Mouse (Mus musculus) limb, embryonic 15.5 days (tissue): ENCODE measurements around the gene 4930558K02Rik. TPM values are rescaled to one million over a fixed set of nuclear protein-coding genes. Genes with fewer than 3 reads are reported as not detected.

Experiments
- ATAC-seq: fragments of 200-750 bp; cut with Nextera tagmentation; 2 replicates; pipeline ENCODE4 v1.8.0; 2017; ENCODE audit warnings: low read depth, moderate TSS enrichment; ENCODE audit not compliant: insufficient number of reproducible peaks, low FRiP score, low TSS enrichment
- H3K27ac ChIP-seq: fragments of 300-500 bp; sonication (generic); 2 replicates; pipeline ENCODE4 v1.5.1; 2015; ENCODE audit warnings: moderate library complexity, mild to moderate bottlenecking, inconsistent platforms
- H3K27me3 ChIP-seq: fragments of 300-500 bp; sonication (generic); 2 replicates; pipeline ENCODE4 v1.6.1; 2015; ENCODE audit warnings: inconsistent platforms
- H3K36me3 ChIP-seq: fragments of 300-500 bp; sonication (generic); 2 replicates; pipeline ENCODE4 v1.6.1; 2015; ENCODE audit warnings: inconsistent platforms
- H3K4me1 ChIP-seq: fragments of 300-500 bp; sonication (generic); 2 replicates; pipeline ENCODE4 v1.6.1; 2015; ENCODE audit warnings: inconsistent platforms
- H3K4me2 ChIP-seq: fragments of 300-500 bp; sonication (generic); 2 replicates; pipeline ENCODE4 v1.6.1; 2015; ENCODE audit warnings: mild to moderate bottlenecking, inconsistent platforms
- H3K4me3 ChIP-seq: fragments of 300-500 bp; sonication (generic); 2 replicates; pipeline ENCODE4 v1.5.1; 2015; ENCODE audit warnings: mild to moderate bottlenecking, inconsistent platforms
- H3K9ac ChIP-seq: fragments of 300-500 bp; sonication (generic); 2 replicates; pipeline ENCODE4 v1.6.1; 2015; ENCODE audit warnings: inconsistent platforms
- H3K9me3 ChIP-seq: fragments of 300-500 bp; sonication (generic); 2 replicates; pipeline ENCODE4 v1.6.1; 2016; ENCODE audit warnings: inconsistent platforms
- WGBS: fragments of 180-500 bp; shearing (Covaris S2); methylation state at CpG from one replicate; pipeline ENCODE4 v1.1.7; 2015; 5-methylcytosine and 5-hydroxymethylcytosine counted together
- polyA plus RNA-seq: library from polyadenylated mRNA; unstranded; fragments of >200 nt; fragmentation: Nextera tagmentation; extraction: Ambion mirVana; gene quantifications from 2 replicates; pipeline ENCODE4 v1.2.1, GENCODE M21; 2015

The 4930558K02Rik gene
- polyA plus RNA-seq, 1 experiment from 2014 or later = not detected

GRCm38 (mm10) chr1:161990684-161991578 is 11.5 kb upstream of the 4930558K02Rik start:
- Histone ChIP-seq H3K36me3 (no peaks in the 10 kb centered on the region), H3K4me2 (no peak overlapping the region), H3K4me1 (peaks cover 8% of the 10 kb centered on the region; the same call in 1 of the 2 replicates), H3K4me3 (no peak overlapping the region), H3K9me3 (no peaks in the 10 kb centered on the region), H3K9ac (no peak overlapping the region), H3K27me3 (no peaks in the 10 kb centered on the region), H3K27ac (no peak overlapping the region; the same call in 1 of the 2 replicates)
- WGBS = 26% methylated on average over 10 of the region's 10 CpGs
- no peak for ATAC-seq

DNA sequence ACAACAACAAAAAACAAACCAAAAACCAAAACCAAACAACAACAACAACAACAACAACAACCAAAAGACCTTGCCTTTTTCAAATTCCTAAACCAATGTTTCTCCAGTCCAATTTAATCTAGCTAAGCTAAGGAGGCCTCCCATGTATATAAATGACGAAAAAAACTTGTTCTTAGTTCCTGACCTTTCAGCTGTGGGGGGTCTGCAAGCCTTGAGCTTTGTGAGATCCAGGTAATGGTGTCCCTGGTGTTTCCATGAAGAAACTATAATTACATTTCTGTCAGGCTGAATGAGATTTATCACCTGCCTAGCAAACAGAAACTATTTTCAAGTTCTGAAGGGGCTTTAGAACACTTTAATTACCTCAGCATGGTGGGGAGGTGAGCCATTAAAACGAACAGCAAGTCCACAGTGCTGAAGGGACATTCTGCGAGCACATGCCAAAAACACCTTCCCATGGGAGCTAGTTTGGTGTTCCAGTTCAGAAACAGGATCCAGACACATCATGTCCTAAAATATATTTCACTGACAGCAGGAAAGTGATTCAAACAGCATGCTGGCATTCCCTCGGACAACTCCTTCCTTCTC is 4.6 kb upstream of the 4930558K02Rik start:
- peaks cover 33% of the 10 kb centered on the region for H3K4me1 ChIP-seq
- 8% methylated on average over 4 of the region's 4 CpGs for WGBS
- H3K27me3 ChIP-seq = no peaks in the 10 kb centered on the region
- H3K4me2 ChIP-seq = no peak overlapping the region
- no peaks in the 10 kb centered on the region for H3K36me3 ChIP-seq
- H3K9me3 ChIP-seq = no peaks in the 10 kb centered on the region
- H3K4me3 ChIP-seq = no peak overlapping the region
- H3K9ac ChIP-seq = no peak overlapping the region
- no peak for ATAC-seq
- H3K27ac ChIP-seq = peak overlapping the region; percentile 78

- H3K27ac ChIP-seq = peak overlapping the region; percentile 78
- H3K4me2 ChIP-seq = no peak overlapping the region
- H3K9ac ChIP-seq = no peak overlapping the region
- no peaks in the 10 kb centered on the region for H3K36me3 ChIP-seq
- WGBS = 36% methylated on average over 6 of the region's 6 CpGs
- H3K9me3 ChIP-seq = no peaks in the 10 kb centered on the region
- H3K4me1 ChIP-seq = peaks cover 34% of the 10 kb centered on the region
- no peak overlapping the region for H3K4me3 ChIP-seq
- no peaks in the 10 kb centered on the region for H3K27me3 ChIP-seq
- no peak for ATAC-seq
Measured at GRCm38 (mm10) chr1:161983451-161983850, 4.0 kb upstream of the 4930558K02Rik start.

GRCm38 (mm10) chr1:161980626-161981298 is 1.3 kb upstream of the 4930558K02Rik start:
- Histone ChIP-seq H3K4me2 (no peak overlapping the region), H3K4me3 (no peak overlapping the region), H3K27me3 (no peaks in the 10 kb centered on the region), H3K9ac (no peak overlapping the region), H3K9me3 (no peaks in the 10 kb centered on the region), H3K4me1 (peaks cover 60% of the 10 kb centered on the region), H3K27ac (peak overlapping the region; percentile 78), H3K36me3 (no peaks in the 10 kb centered on the region)
- 0 out of 2 replicates have a peak, but pooled peaks have one; percentile 41 for ATAC-seq
- 36% methylated on average over 9 of the region's 9 CpGs for WGBS

DNA sequence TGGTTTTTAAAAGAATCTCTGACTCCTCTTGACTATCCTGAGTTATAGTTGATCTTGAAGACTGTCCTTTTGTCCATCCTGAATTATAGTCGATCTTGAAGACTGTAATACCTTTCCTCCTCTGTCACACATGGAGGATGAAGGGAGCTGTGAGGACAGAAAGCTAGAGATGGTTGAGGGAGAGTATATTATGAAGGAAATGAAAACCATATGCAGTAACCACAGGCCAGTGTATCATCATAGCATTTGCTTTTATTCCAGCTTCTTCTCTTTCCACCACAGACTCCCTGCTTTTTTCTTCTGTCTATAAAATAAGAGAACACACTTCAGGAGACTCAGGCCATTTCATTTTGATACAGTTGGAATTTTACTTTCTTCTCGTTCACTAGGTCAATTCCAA is 610 bp upstream of the 4930558K02Rik start:
- Histone ChIP-seq H3K4me2 (no peak overlapping the region), H3K4me3 (no peak overlapping the region), H3K27ac (peak overlapping the region; percentile 78), H3K4me1 (peaks cover 60% of the 10 kb centered on the region), H3K36me3 (no peaks in the 10 kb centered on the region), H3K27me3 (no peaks in the 10 kb centered on the region), H3K9ac (no peak overlapping the region), H3K9me3 (no peaks in the 10 kb centered on the region)
- no peak for ATAC-seq
- WGBS = 63% methylated on average over 2 of the region's 2 CpGs

- WGBS = 65% methylated on average over 5 of the region's 5 CpGs
- H3K36me3 ChIP-seq = no peaks in the 10 kb centered on the region
- ATAC-seq = no peak
- H3K27me3 ChIP-seq = no peaks in the 10 kb centered on the region
- no peaks in the 10 kb centered on the region for H3K9me3 ChIP-seq
- no peak overlapping the region for H3K9ac ChIP-seq
- H3K4me2 ChIP-seq = no peak overlapping the region
- H3K4me1 ChIP-seq = peaks cover 50% of the 10 kb centered on the region
- H3K27ac ChIP-seq = peak overlapping the region; percentile 73
- H3K4me3 ChIP-seq = no peak overlapping the region
Measured at GRCm38 (mm10) chr1:161978173-161978700, 1.2 kb downstream of the 4930558K02Rik start.

DNA sequence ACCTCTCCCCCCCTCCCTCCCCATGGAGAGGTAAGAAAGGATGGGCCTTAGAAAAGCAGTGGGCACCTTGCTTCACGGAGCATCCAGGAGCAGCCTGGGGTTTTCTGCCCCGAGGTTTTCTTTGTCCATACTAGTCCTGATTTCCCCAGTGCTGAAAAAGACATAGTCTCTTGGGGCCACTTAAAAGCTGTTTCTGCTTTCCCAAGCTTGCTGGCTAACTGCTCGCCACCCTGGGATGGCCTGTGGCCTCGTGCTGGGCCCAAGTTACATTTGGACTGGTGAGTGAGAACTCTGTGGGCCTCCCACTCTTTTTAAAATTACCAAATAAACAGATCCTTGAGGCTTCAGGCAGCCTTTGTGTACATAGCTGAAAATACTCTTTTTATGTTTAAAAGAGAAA is 2.1 kb downstream of the 4930558K02Rik start:
- peak overlapping the region; percentile 73 for H3K27ac ChIP-seq
- no peak overlapping the region for H3K4me2 ChIP-seq
- H3K9ac ChIP-seq = no peak overlapping the region

DNA sequence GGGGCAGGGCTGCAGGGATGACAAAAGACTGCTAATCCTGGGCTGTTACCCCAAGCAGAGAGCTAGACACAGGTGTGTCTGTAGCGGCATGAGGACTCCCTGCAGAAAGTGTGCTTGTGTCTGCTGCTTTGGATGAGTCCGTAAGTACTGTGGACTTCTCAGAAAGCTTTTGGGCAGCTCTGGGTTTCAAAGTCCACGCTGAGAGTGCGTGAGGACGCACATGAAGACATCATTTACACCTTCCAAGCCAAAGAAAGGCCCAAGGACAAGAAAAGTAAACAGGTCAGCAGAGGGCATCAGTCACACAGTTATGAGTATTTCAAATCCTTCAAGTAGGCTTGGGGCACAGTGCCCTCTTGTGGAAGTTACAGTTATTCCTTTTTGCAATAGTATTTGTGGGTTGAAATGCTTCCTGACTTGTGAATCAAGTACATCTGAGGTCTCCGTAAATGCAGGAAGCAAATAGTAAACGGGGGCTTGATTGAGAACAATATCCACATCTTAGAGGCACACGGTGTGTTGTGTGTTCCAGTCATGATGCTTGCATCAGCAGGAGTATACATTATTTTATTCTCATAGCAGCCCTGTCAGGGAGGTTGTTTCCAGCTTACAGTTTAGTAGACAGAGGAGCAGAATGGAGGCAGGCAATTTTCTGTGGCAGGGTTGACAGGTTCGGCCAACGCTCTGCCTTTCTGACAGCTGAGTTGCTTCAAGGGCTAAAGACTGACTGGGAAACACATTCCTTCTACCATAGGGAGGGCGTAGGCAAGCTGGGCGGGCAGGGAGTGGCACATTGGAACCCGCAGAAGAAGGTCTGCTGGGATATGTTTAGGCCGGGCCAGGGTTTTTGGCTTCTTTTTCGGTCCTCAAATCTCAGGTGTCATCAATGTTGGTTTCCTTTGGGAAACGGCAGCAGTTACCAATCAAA is 2.9 kb downstream of the 4930558K02Rik start:
- ATAC-seq = no peak
- H3K9me3 ChIP-seq = no peaks in the 10 kb centered on the region
- H3K27me3 ChIP-seq = no peaks in the 10 kb centered on the region
- H3K4me2 ChIP-seq = no peak overlapping the region
- WGBS = 38% methylated on average over 16 of the region's 16 CpGs
- H3K36me3 ChIP-seq = no peaks in the 10 kb centered on the region
- H3K4me1 ChIP-seq = peaks cover 44% of the 10 kb centered on the region
- H3K9ac ChIP-seq = no peak overlapping the region
- H3K27ac ChIP-seq = peak overlapping the region; percentile 73
- no peak overlapping the region for H3K4me3 ChIP-seq

More for the DNA sequence above, 2.1 kb downstream of the 4930558K02Rik start:
- peaks cover 44% of the 10 kb centered on the region for H3K4me1 ChIP-seq
- whole genome bisulfite sequencing = 41% methylated on average over 4 of the region's 4 CpGs
- ATAC-seq = no peak
- H3K36me3 ChIP-seq = no peaks in the 10 kb centered on the region
- H3K4me3 ChIP-seq = no peak overlapping the region
- no peaks in the 10 kb centered on the region for H3K27me3 ChIP-seq
- no peaks in the 10 kb centered on the region for H3K9me3 ChIP-seq

GRCm38 (mm10) chr1:161972233-161972632 is 7.2 kb downstream of the 4930558K02Rik start:
- H3K27me3 ChIP-seq = no peaks in the 10 kb centered on the region
- H3K4me2 ChIP-seq = no peak overlapping the region
- H3K9me3 ChIP-seq = no peaks in the 10 kb centered on the region
- H3K9ac ChIP-seq = no peak overlapping the region
- H3K4me1 ChIP-seq = peaks cover 30% of the 10 kb centered on the region
- no peak for ATAC-seq
- H3K27ac ChIP-seq = no peak overlapping the region
- no peak overlapping the region for H3K4me3 ChIP-seq
- peaks cover 6% of the 10 kb centered on the region; the same call in 1 of the 2 replicates for H3K36me3 ChIP-seq
- 82% methylated on average over 8 of the region's 8 CpGs for WGBS

GRCm38 (mm10) chr1:161970874-161971273 is 8.6 kb downstream of the 4930558K02Rik start:
- Histone ChIP-seq H3K4me3 (no peak overlapping the region), H3K36me3 (peaks cover 6% of the 10 kb centered on the region; the same call in 1 of the 2 replicates), H3K9ac (no peak overlapping the region), H3K27ac (no peak overlapping the region), H3K9me3 (no peaks in the 10 kb centered on the region), H3K27me3 (no peaks in the 10 kb centered on the region), H3K4me1 (peaks cover 17% of the 10 kb centered on the region), H3K4me2 (no peak overlapping the region)
- 96% methylated on average over 9 of the region's 9 CpGs for WGBS
- ATAC-seq = no peak
